Mouse (Mus musculus) lung, postnatal 0 days (tissue): ENCODE measurements around the gene Hist1h4h. TPM values are rescaled to one million over a fixed set of nuclear protein-coding genes. Genes with fewer than 3 reads are reported as not detected.

ENCODE experiments used
- ATAC-seq: fragments of 200-750 bp; cut with Nextera tagmentation; 2 replicates; pipeline ENCODE4 v1.8.0; 2017; ENCODE audit warnings: moderate library complexity
- DNase-seq: peaks from one replicate; pipeline ENCODE4 v3.0.0-alpha.2; 2016; ENCODE audit warnings: low spot score
- H3K27ac ChIP-seq: fragments of 300-500 bp; sonication (generic); 2 replicates; pipeline ENCODE4 v1.5.1; 2014; ENCODE audit warnings: antibody characterized with exemption, mild to moderate bottlenecking, low read length, mixed read lengths
- H3K27me3 ChIP-seq: fragments of 300-500 bp; sonication (generic); replicated peaks from 2 replicates; pipeline ENCODE4 v1.6.1; 2014; ENCODE audit warnings: low read length, mixed read lengths; ENCODE audit not compliant: insufficient read depth
- H3K36me3 ChIP-seq: fragments of 300-500 bp; sonication (generic); 2 replicates; pipeline ENCODE4 v1.6.1; 2014; ENCODE audit warnings: low read length, mixed read lengths; ENCODE audit not compliant: insufficient read depth
- H3K4me1 ChIP-seq: fragments of 300-500 bp; sonication (generic); 2 replicates; pipeline ENCODE4 v1.6.1; 2014; ENCODE audit warnings: antibody characterized with exemption, low read depth, low read length, mixed read lengths; ENCODE audit not compliant: insufficient read depth
- H3K4me2 ChIP-seq: fragments of 300-500 bp; sonication (generic); replicated peaks from 2 replicates; pipeline ENCODE4 v1.6.1; 2014; ENCODE audit warnings: low read depth, mild to moderate bottlenecking, low read length, moderate library complexity, mixed read lengths
- H3K4me3 ChIP-seq: fragments of 300-500 bp; sonication (generic); 2 replicates; pipeline ENCODE4 v1.5.1; 2014; ENCODE audit warnings: low read depth, low read length
- H3K9ac ChIP-seq: fragments of 300-500 bp; sonication (generic); replicated peaks from 2 replicates; pipeline ENCODE4 v1.6.1; 2014; ENCODE audit warnings: low read depth, mild to moderate bottlenecking
- H3K9me3 ChIP-seq: fragments of 300-500 bp; sonication (generic); 2 replicates; pipeline ENCODE4 v1.6.1; 2016; ENCODE audit warnings: low read length, mixed read lengths
- CTCF ChIP-seq: IDR thresholded peaks from 2 replicates; pipeline ENCODE4 v1.5.1; 2016; ENCODE audit warnings: antibody characterized with exemption, mild to moderate bottlenecking
- EP300 ChIP-seq: IDR thresholded peaks from 2 replicates; pipeline ENCODE4 v1.6.1; 2016; ENCODE audit warnings: antibody characterized with exemption, mild to moderate bottlenecking, control low read depth
- WGBS: fragments of 180-500 bp; shearing (Covaris S2); extraction: QIAGEN DNeasy Blood & Tissue Kit; methylation state at CpG from one replicate; pipeline ENCODE4 v1.1.7; 2014; 5-methylcytosine and 5-hydroxymethylcytosine counted together
- polyA plus RNA-seq: library from polyadenylated mRNA; unstranded; fragments of >200 nt; fragmentation: Nextera tagmentation; extraction: Ambion mirVana; gene quantifications from 2 replicates; pipeline ENCODE4 v1.2.1, GENCODE M21; 2015

Hist1h4h gene
- polyA plus RNA-seq, 1 experiment from 2014 or later = 7.0 TPM

- Histone ChIP-seq H3K27ac (peak overlapping the region; percentile 57; the same call in 1 of the 2 replicates), H3K9me3 (no peaks in the 10 kb centered on the region), H3K9ac (no peak overlapping the region; the same call in 1 of the 2 replicates), H3K4me1 (no peaks in the 10 kb centered on the region), H3K4me2 (peak overlapping the region; percentile 65), H3K36me3 (no peaks in the 10 kb centered on the region), H3K4me3 (peak overlapping the region; percentile 52), H3K27me3 (no peaks in the 10 kb centered on the region)
- no peak for TF ChIP-seq CTCF
- peak; percentile 28; the same call in 1 of the 2 replicates for TF ChIP-seq EP300
- peak; percentile 89 for DNase-seq
- ATAC-seq = peak; percentile 88
- under 1% methylated on average over 27 of the region's 27 CpGs for WGBS
Measured at GRCm38 (mm10) chr13:23517603-23518294, 13.1 kb upstream of the Hist1h4h start.

GRCm38 (mm10) chr13:23518295-23518603, 12.6 kb upstream of the Hist1h4h start:
- TF ChIP-seq CTCF (no peak), EP300 (no peak)
- DNase-seq (no peak), ATAC-seq (0 out of 2 replicates have a peak, but pooled peaks have one; percentile 0)
- Histone ChIP-seq H3K27me3 (no peaks in the 10 kb centered on the region), H3K4me3 (peak overlapping the region; percentile 52), H3K36me3 (no peaks in the 10 kb centered on the region), H3K27ac (no peak overlapping the region), H3K9me3 (no peaks in the 10 kb centered on the region), H3K4me2 (peak overlapping the region; percentile 65), H3K4me1 (no peaks in the 10 kb centered on the region), H3K9ac (no peak overlapping the region; the same call in 1 of the 2 replicates)
- under 1% methylated on average over 6 of the region's 6 CpGs for WGBS

- no peaks in the 10 kb centered on the region for H3K27me3 ChIP-seq
- no peak overlapping the region for H3K9ac ChIP-seq
- TF ChIP-seq CTCF = no peak
- no peak; the same call in 1 of the 2 replicates for TF ChIP-seq EP300
- H3K27ac ChIP-seq = peak overlapping the region; percentile 74
- ATAC-seq (peak; percentile 55), DNase-seq (peak; percentile 79)
- peak overlapping the region; percentile 65 for H3K4me2 ChIP-seq
- peak overlapping the region; percentile 52 for H3K4me3 ChIP-seq
- H3K9me3 ChIP-seq = no peaks in the 10 kb centered on the region
- under 1% methylated on average over 6 of the region's 6 CpGs for WGBS
- H3K4me1 ChIP-seq = no peaks in the 10 kb centered on the region
- H3K36me3 ChIP-seq = no peaks in the 10 kb centered on the region
Measured at GRCm38 (mm10) chr13:23518885-23519284, 12.0 kb upstream of the Hist1h4h start.

- Histone ChIP-seq H3K27ac (peak overlapping the region; percentile 74), H3K4me2 (peak overlapping the region; percentile 65), H3K9ac (no peak overlapping the region), H3K4me1 (no peaks in the 10 kb centered on the region), H3K36me3 (no peaks in the 10 kb centered on the region), H3K4me3 (peak overlapping the region; percentile 52), H3K27me3 (no peaks in the 10 kb centered on the region), H3K9me3 (no peaks in the 10 kb centered on the region)
- ATAC-seq (peak; percentile 51), DNase-seq (peak; percentile 76)
- 0% methylated on average over 10 of the region's 10 CpGs for WGBS
- TF ChIP-seq CTCF = no peak
- TF ChIP-seq EP300 = 0 out of 2 replicates have a peak, but pooled peaks have one; percentile 59
Measured at GRCm38 (mm10) chr13:23519416-23519815, 11.4 kb upstream of the Hist1h4h start.

- DNase-seq (peak; percentile 74), ATAC-seq (no peak)
- Histone ChIP-seq H3K4me2 (no peak overlapping the region), H3K9me3 (no peaks in the 10 kb centered on the region), H3K36me3 (no peaks in the 10 kb centered on the region), H3K27ac (no peak overlapping the region), H3K4me3 (no peak overlapping the region), H3K27me3 (no peaks in the 10 kb centered on the region), H3K4me1 (no peaks in the 10 kb centered on the region), H3K9ac (no peak overlapping the region)
- TF ChIP-seq CTCF (no peak), EP300 (no peak)
- WGBS = 2% methylated on average over 14 of the region's 14 CpGs
Measured at GRCm38 (mm10) chr13:23521703-23522102, 9.1 kb upstream of the Hist1h4h start.

- WGBS = 39% methylated on average over 5 of the region's 5 CpGs
- no peak for ATAC-seq
- Histone ChIP-seq H3K27me3 (no peaks in the 10 kb centered on the region), H3K4me2 (no peak overlapping the region), H3K36me3 (no peaks in the 10 kb centered on the region), H3K9ac (no peak overlapping the region), H3K27ac (no peak overlapping the region), H3K9me3 (no peaks in the 10 kb centered on the region), H3K4me3 (no peak overlapping the region), H3K4me1 (no peaks in the 10 kb centered on the region)
- DNase-seq = no peak
- no peak for TF ChIP-seq CTCF
- no peak for TF ChIP-seq EP300
Measured at GRCm38 (mm10) chr13:23523976-23524375, 6.9 kb upstream of the Hist1h4h start.
